Mouse (Mus musculus) olfactory bulb, adult 2 months (tissue): ENCODE measurements around the gene Rnf181.

ENCODE experiments used
- CTCF ChIP-seq: fragments of 200-500 bp; IDR thresholded peaks from 2 replicates; pipeline ENCODE4 v1.5.1; 2012; ENCODE audit warnings: low read depth, mild to moderate bottlenecking, low read length, moderate library complexity; ENCODE audit not compliant: insufficient read depth
- POLR2A ChIP-seq: fragments of 200-500 bp; IDR thresholded peaks from 2 replicates; pipeline ENCODE4 v1.6.1; 2012; ENCODE audit warnings: mild to moderate bottlenecking, low read depth, low read length, moderate library complexity; ENCODE audit not compliant: insufficient read depth

DNA sequence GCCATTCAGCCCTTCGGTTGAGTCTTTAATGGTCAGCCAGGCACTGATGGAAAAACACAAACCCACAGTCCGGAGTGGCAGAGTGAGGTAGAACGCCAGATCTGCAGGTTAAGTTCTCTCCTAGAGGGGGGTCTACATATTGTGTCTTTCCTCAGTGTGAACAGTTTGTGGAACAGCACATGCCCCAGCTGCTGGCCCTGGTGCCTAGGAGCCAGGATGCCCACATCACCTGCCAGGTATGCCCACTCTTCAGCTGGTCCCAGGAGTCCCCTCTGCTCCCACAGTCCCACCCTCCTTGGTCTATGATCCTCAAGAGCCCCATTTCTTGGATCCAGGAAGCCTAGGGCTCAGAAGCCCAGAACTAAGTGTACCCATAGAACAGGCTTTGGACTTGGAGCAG lies 54.6 kb downstream of the Rnf181 start:
- TF ChIP-seq CTCF: no peak
- no peak for TF ChIP-seq POLR2A
